In the genomic region with DNA sequence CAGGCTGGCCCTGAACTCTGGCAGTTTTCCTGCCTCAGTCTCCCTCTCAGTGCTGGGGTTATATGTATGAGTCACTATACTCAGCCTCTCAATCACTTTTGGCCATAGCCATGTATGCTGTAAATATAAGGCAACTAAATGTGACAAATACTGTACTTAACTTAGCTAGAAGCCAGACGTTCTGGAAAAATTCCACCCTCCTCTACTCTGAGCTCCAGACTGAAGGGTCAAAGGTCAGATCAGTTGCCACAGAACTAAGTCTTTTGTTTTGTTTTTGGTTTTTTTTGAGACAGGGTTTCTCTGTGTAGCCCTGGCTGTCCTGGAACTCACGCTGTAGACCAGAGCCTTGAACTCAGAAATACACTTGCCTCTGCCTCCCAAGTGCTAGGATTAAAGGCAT, we compare ENCODE assay signal across 15 mouse cellular contexts. TPM values are rescaled to one million over a fixed set of nuclear protein-coding genes. Genes with fewer than 3 reads are reported as not detected.
"Had no signal": no experiment of that assay in that cellular context is flagged by ENCODE, and none has a peak within 500 bp of the region (broad histone marks: within the 10 kb centered on the region; RNA-seq: fewer than 3 reads in every experiment).

No protein-coding gene starts in this region.

- DNase-seq: kidney, postnatal 25 days; lung, embryonic 14.5 days; lung, postnatal 14 days; thymus, adult 2 months; thymus, postnatal 25 days had no signal

- H3K9me3 ChIP-seq: kidney, embryonic 15.5 days; limb, embryonic 10.5 days; midbrain, embryonic 13.5 days; neural tube, embryonic 15.5 days had no signal

- H3K27me3 ChIP-seq: kidney, embryonic 15.5 days; midbrain, embryonic 13.5 days; neural tube, embryonic 15.5 days had no signal

- H3K4me3 ChIP-seq: kidney, embryonic 15.5 days; left cerebral cortex, adult 2 months; limb, embryonic 10.5 days; midbrain, embryonic 13.5 days; myocyte; neural tube, embryonic 15.5 days had no signal

- H3K4me1 ChIP-seq: midbrain, embryonic 13.5 days; neural tube, embryonic 15.5 days had no signal

- H3K36me3 ChIP-seq: limb, embryonic 10.5 days; neural tube, embryonic 15.5 days had no signal

- H3K4me2 ChIP-seq: kidney, embryonic 15.5 days; lung, embryonic 14.5 days; midbrain, embryonic 13.5 days; neural tube, embryonic 15.5 days had no signal

- H3K27ac ChIP-seq: kidney, embryonic 15.5 days; left cerebral cortex, adult 2 months; limb, embryonic 10.5 days; macrophage; midbrain, embryonic 13.5 days; neural tube, embryonic 15.5 days had no signal

- ATAC-seq: hindbrain, embryonic 16.5 days; inflammation-experienced regulatory T-cells, adult 6 months; intestine, postnatal 0 days; midbrain, embryonic 13.5 days had no signal

- H3K9ac ChIP-seq: kidney, embryonic 15.5 days; lung, embryonic 14.5 days; midbrain, embryonic 13.5 days; neural tube, embryonic 15.5 days had no signal

RNA-seq across cellular contexts. Expression of a gene that starts 2.0 kb away (rescaled TPM):
- polyA plus RNA-seq: macrophage, myocyte had no signal
